Mouse (Mus musculus): ENCODE data around the gene Fbxw11.

GRCm38 (mm10) chr11:32619866-32620456 lies 22.6 kb upstream of the Fbxw11 start:
- TF ChIP-seq POLR2AphosphoS2 (IDR thresholded peaks at IDR 0.05; ENCODE audit: insufficient read length, low read depth) (no peak), POLR2A (IDR thresholded peaks at IDR 0.05; ENCODE audit: insufficient read length, low read depth) (no peak), MAX (IDR thresholded peaks at IDR 0.05; ENCODE audit: low read depth) (no peak), E2F4 (IDR thresholded peaks at IDR 0.05; ENCODE audit: insufficient read depth) (no peak), SRF (IDR thresholded peaks at IDR 0.05; ENCODE audit: control insufficient read depth, insufficient read length, low read depth) (no peak), MYOG (IDR thresholded peaks at IDR 0.05; ENCODE audit: control insufficient read depth in 1 of 3, insufficient read depth in 1 of 3, insufficient read length in 2 of 3, low read depth in 2 of 3) (no peak), TCF12 (IDR thresholded peaks at IDR 0.05; ENCODE audit: insufficient read depth, poor library complexity, severe bottlenecking) (no peak), MYOD1 (IDR thresholded peaks at IDR 0.05; ENCODE audit: control insufficient read depth in 1 of 3, insufficient read length in 2 of 3, low read depth in 2 of 3) (no peak), TCF3 (IDR thresholded peaks at IDR 0.05; ENCODE audit: insufficient read length, low read depth) (no peak), CEBPB (IDR thresholded peaks at IDR 0.05; ENCODE audit: insufficient read depth, poor library complexity, severe bottlenecking) (no peak), USF1 (IDR thresholded peaks at IDR 0.05; ENCODE audit: low read depth) (no peak), REST (IDR thresholded peaks at IDR 0.05; ENCODE audit: insufficient read depth, insufficient read length) (no peak)
